Mouse (Mus musculus): ENCODE data around the gene Ccna1. TPM values are rescaled to one million over a fixed set of nuclear protein-coding genes. Genes with fewer than 3 reads are reported as not detected.

Gene Ccna1
- polyA plus RNA-seq, 1 experiment from 2014 or later, result 1.7 TPM

DNA sequence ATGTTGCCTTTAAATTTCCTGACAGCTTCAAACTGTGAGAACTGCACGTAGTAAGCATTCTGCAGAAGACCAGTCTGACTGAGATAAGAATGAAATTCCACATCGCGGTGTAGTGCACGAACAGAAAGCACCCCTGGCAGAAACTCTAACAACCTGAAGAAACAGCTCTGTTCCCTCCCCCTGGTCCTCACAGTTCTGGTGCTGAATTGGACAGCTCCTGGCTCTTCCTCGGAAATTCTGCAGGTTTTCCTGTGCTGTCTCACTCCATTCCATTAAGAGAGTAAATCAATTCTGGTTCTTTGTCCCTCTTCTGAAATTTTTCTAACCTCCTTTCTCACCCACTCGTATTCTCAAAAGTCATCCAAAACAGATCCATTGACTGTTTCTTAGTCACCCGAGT, 43.6 kb downstream of the Ccna1 start:
- H3K4me3 ChIP-seq, result no peak overlapping the region
- H3K4me1 ChIP-seq, result no peaks in the 10 kb centered on the region
- 27% methylated on average over 7 of the region's 7 CpGs for WGBS
- no peaks in the 10 kb centered on the region for H3K9me3 ChIP-seq
- no peak for ATAC-seq (ENCODE audit: insufficient number of reproducible peaks, insufficient read depth, low FRiP score, low TSS enrichment, low read depth)
- H3K27ac ChIP-seq, result no peak overlapping the region
- no peaks in the 10 kb centered on the region for H3K27me3 ChIP-seq
- no peak overlapping the region for H3K4me2 ChIP-seq
- H3K36me3 ChIP-seq, result no peaks in the 10 kb centered on the region
- no peak overlapping the region for H3K9ac ChIP-seq

DNA sequence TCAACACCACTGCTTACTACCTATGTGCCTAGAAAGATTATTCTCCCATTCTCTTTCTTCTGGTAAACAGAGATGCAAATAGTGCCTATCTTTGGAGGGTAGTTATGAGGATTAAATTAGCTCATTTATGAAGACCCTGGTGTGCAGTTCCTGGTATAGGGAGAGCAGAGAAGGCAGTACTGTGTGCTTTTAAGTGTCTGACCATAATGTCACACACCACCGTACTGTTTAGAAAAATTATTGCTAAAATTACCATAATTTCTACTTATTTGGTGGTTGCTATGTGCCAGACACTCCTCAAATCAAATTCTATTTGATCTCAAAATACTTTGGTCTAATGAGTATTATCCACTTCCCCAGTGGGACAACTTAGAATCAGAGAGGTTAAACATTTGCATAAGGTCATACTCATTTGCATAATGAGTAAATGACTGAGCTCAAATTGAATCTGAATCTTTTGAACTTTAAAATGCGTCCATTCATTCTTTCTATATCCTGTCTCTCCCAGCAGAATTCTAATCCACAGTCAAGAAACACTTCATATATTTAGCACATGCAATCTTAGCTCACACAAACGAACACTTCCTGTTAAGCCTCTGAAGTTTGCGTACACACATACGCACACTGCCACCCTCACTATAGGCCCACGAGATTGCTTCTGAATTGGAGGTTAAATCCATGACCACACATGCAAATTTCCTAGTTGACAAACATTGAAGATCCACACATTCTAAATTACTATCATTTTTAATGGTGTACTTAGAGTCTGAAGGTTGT, 46.1 kb downstream of the Ccna1 start:
- Histone ChIP-seq H3K27ac (no peak overlapping the region), H3K9ac (no peak overlapping the region), H3K27me3 (no peaks in the 10 kb centered on the region), H3K4me3 (no peak overlapping the region), H3K9me3 (no peaks in the 10 kb centered on the region), H3K36me3 (no peaks in the 10 kb centered on the region), H3K4me2 (no peak overlapping the region), H3K4me1 (no peaks in the 10 kb centered on the region)
- ATAC-seq (ENCODE audit: insufficient number of reproducible peaks, insufficient read depth, low FRiP score, low TSS enrichment, low read depth), result no peak
- WGBS, result 65% methylated on average over 6 of the region's 6 CpGs

DNA sequence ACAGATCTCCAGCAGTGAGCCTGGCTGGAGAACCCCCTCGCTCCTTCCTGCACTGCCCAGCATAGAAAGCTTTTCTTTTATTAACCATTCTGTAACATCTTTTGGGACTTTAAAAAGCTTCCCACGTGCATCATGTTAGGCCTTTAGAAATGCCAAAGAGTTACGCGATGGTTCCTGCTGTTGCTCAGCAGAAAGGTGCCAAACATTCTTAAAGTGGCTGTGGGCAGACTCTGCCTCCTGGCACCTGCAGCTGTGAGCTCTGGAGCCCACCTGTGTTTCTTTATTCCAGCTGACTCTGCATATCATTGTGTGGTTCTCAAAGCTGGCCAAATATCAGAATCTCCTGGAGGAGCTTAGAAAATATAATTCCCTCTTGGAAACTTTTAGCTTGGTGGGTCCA, 51.3 kb downstream of the Ccna1 start:
- WGBS, result 68% methylated on average over 4 of the region's 4 CpGs
- no peak for ATAC-seq (ENCODE audit: insufficient number of reproducible peaks, insufficient read depth, low FRiP score, low TSS enrichment, low read depth)
- H3K4me2 ChIP-seq, result no peak overlapping the region
- H3K9ac ChIP-seq, result no peak overlapping the region
- no peak overlapping the region for H3K27ac ChIP-seq
- H3K9me3 ChIP-seq, result no peaks in the 10 kb centered on the region
- no peak overlapping the region for H3K4me3 ChIP-seq
- no peaks in the 10 kb centered on the region for H3K4me1 ChIP-seq
- no peaks in the 10 kb centered on the region for H3K36me3 ChIP-seq
- H3K27me3 ChIP-seq, result no peaks in the 10 kb centered on the region

DNA sequence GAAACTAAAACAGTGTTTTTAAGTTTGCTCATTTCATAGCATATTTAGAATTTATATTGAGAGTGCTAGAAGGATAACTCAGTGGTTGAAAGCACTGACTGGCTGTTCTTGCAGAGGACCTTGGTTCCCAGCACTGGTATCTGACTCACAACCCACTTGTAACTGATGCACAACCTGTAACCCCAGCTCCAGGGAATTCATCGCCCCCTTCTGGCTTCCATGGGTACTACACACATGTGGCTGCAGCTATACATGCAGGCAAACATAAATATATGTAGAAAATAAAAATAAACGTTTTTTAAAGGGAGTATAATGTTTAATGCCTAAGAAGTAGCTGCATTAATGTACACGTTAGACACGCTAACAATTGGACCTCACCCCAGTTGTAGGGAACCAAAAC, 53.6 kb downstream of the Ccna1 start:
- ATAC-seq (ENCODE audit: insufficient number of reproducible peaks, insufficient read depth, low FRiP score, low TSS enrichment, low read depth), result no peak
- Histone ChIP-seq H3K4me2 (no peak overlapping the region), H3K27me3 (no peaks in the 10 kb centered on the region), H3K4me3 (no peak overlapping the region), H3K36me3 (no peaks in the 10 kb centered on the region), H3K9me3 (no peaks in the 10 kb centered on the region), H3K4me1 (no peaks in the 10 kb centered on the region), H3K27ac (no peak overlapping the region), H3K9ac (no peak overlapping the region)
- 66% methylated on average over 4 of the region's 4 CpGs for WGBS

Other genes with a start within 250 kb of the Ccna1 start
- 40.2 and 41.2 TPM in 2 replicates for gene Rfxap, start 247.7 kb downstream of the Ccna1 start, polyA plus RNA-seq (2015; fragmentation: Nextera tagmentation; extraction: Ambion mirVana)
- gene Sertm1, start 139.6 kb downstream of the Ccna1 start, polyA plus RNA-seq (2015; fragmentation: Nextera tagmentation; extraction: Ambion mirVana), result 0.08 TPM in 1 of 2 replicates, not detected in the other
- gene Spg20, start 56.6 kb upstream of the Ccna1 start, polyA plus RNA-seq (2015; fragmentation: Nextera tagmentation; extraction: Ambion mirVana), result 78.5 and 85.3 TPM in 2 replicates
- gene Ccdc169, start 81.8 kb upstream of the Ccna1 start, polyA plus RNA-seq (2015; fragmentation: Nextera tagmentation; extraction: Ambion mirVana), result 0.15 and 0.25 TPM in 2 replicates
- not detected in 2 replicates for gene Sohlh2, start 126.5 kb upstream of the Ccna1 start, polyA plus RNA-seq (2015; fragmentation: Nextera tagmentation; extraction: Ambion mirVana)
- gene Dclk1, start 186.9 kb upstream of the Ccna1 start, polyA plus RNA-seq (2015; fragmentation: Nextera tagmentation; extraction: Ambion mirVana), result 56.1 and 60.0 TPM in 2 replicates